ENCODE assay signal across 10 mouse cellular contexts in the genomic region with DNA sequence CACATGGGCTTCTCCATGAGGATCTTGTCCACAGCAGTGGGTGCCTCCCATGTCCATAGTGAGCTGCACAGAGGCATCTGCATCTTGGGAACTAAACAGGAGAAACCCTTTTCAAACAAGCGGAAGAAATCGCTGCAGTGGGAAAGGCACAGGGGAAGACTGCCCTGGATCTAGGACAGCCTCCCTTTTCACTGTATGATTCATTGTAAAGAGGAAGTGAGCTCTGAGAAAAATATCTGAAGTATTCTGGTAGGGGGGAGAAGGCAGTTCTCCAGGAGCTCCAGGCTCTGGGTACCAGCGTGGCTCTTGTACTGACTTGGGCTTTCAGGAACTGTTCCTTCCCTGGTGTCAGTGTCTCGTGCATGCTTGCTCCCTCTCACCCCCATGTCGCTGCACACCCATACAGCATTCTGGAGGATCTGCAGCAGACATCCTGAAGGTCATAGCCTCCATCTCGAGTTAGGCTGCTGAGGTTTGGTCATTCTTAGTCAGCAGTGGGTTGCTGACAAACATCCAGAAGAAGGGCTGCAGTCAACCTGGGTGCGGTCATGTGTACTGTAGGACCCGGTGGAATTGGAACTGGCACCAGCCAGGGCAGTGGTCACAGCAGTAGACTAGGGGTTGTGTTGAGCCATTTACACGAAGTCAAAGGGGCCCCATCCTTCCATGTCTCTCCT. TPM values are rescaled to one million over a fixed set of nuclear protein-coding genes. Genes with fewer than 3 reads are reported as not detected.
DNase-seq lines count a peak whose midpoint lies in the region; ATAC-seq and TF ChIP-seq lines count a peak whose summit lies in the region.
"Had no signal": no experiment of that assay in that cellular context is flagged by ENCODE, and none has a peak within 500 bp of the region (broad histone marks: within the 10 kb centered on the region; RNA-seq: fewer than 3 reads in every experiment).

No protein-coding gene starts in this region.

- 70% methylated on average over 9 of the region's 9 CpGs for WGBS in heart, embryonic 10.5 days
- 66% methylated on average over 9 of the region's 9 CpGs for WGBS in stomach, embryonic 14.5 days

- H3K4me2 ChIP-seq in stomach, embryonic 14.5 days (replicated peaks; ENCODE audit: low read depth, low read length): no peak overlapping the region
- H3K4me2 ChIP-seq: forebrain, embryonic 13.5 days; liver, embryonic 15.5 days had no signal

- H3K27ac ChIP-seq in heart, embryonic 10.5 days: peak overlapping the region; percentile 24; the same call in 1 of the 2 replicates
- H3K27ac ChIP-seq in left cerebral cortex, adult 2 months: peak overlapping the region; percentile 55
- H3K27ac ChIP-seq in bone marrow macrophage, adult 2 months (ENCODE audit: insufficient read depth, low read depth, low read length): peak overlapping the region; percentile 51
- H3K27ac ChIP-seq in stomach, embryonic 14.5 days (ENCODE audit: low read length): 0 out of 2 replicates have a peak overlapping the region, but pooled peaks have one; percentile 39
- H3K27ac ChIP-seq: forebrain, embryonic 13.5 days; liver, embryonic 15.5 days had no signal

- DNase-seq in heart, embryonic 10.5 days (ENCODE audit: low spot score): no peak
- no peak for DNase-seq in heart, postnatal 25 days (ENCODE audit: low spot score)
- DNase-seq in left cerebral cortex, adult 2 months (ENCODE audit: extremely low spot score in 1 of 2, low spot score in 2 of 2): no peak
- DNase-seq in left cerebral cortex, postnatal 14 days (ENCODE audit: low spot score in 2 of 2): no peak

- H3K36me3 ChIP-seq in heart, embryonic 10.5 days: peaks cover 18% of the 10 kb centered on the region
- H3K36me3 ChIP-seq in stomach, embryonic 14.5 days (ENCODE audit: control insufficient read depth, insufficient read depth, low read length): peaks cover 16% of the 10 kb centered on the region; the same call in 1 of the 2 replicates

- no peaks in the 10 kb centered on the region for H3K9me3 ChIP-seq in heart, embryonic 10.5 days
- H3K9me3 ChIP-seq in stomach, embryonic 14.5 days (ENCODE audit: control insufficient read depth, low read depth, low read length): no peaks in the 10 kb centered on the region
- H3K9me3 ChIP-seq: forebrain, embryonic 13.5 days; liver, embryonic 15.5 days had no signal

- no peak for TF ChIP-seq POLR2A in bone marrow macrophage, adult 2 months (IDR thresholded peaks at IDR 0.05; ENCODE audit: borderline replicate concordance, low read depth, low read length)

- ATAC-seq in stomach, embryonic 14.5 days (ENCODE audit: insufficient number of reproducible peaks, insufficient read depth, low FRiP score, low read depth): no peak
- no peak for ATAC-seq in inflammation-experienced regulatory T-cells, adult 6 months
- no peak for ATAC-seq in erythroid progenitor cell, adult 5-6 weeks (replicated peaks; ENCODE audit: low FRiP score, poor library complexity, severe bottlenecking)
- ATAC-seq: forebrain, embryonic 13.5 days had no signal

- TF ChIP-seq CTCF in left cerebral cortex, adult 2 months (IDR thresholded peaks at IDR 0.05): no peak
- no peak for TF ChIP-seq CTCF in bone marrow macrophage, adult 2 months (IDR thresholded peaks at IDR 0.05; ENCODE audit: low read depth, low read length)

- H3K9ac ChIP-seq in stomach, embryonic 14.5 days (replicated peaks; ENCODE audit: low read depth, low read length): no peak overlapping the region
- H3K9ac ChIP-seq: forebrain, embryonic 13.5 days; liver, embryonic 15.5 days had no signal

- intact Hi-C loops in heart, postnatal 25 days (cut with DNase I): no loop called here
- intact Hi-C loops in left cerebral cortex, adult 2 months (cut with DNase I): no loop called here
- intact Hi-C loops in left cerebral cortex, postnatal 14 days (cut with DNase I): no loop called here

- no peak overlapping the region for H3K4me3 ChIP-seq in heart, embryonic 10.5 days
- H3K4me3 ChIP-seq in left cerebral cortex, adult 2 months: no peak overlapping the region
- H3K4me3 ChIP-seq in bone marrow macrophage, adult 2 months (ENCODE audit: insufficient read depth, low read length): peak overlapping the region; percentile 22
- H3K4me3 ChIP-seq in stomach, embryonic 14.5 days (ENCODE audit: low read depth, low read length): no peak overlapping the region
- H3K4me3 ChIP-seq: forebrain, embryonic 13.5 days; liver, embryonic 15.5 days had no signal

- H3K27me3 ChIP-seq in heart, embryonic 10.5 days (ENCODE audit: insufficient read depth, poor library complexity, severe bottlenecking): no peaks in the 10 kb centered on the region
- H3K27me3 ChIP-seq in stomach, embryonic 14.5 days (ENCODE audit: control insufficient read depth, insufficient read depth, low read length): no peaks in the 10 kb centered on the region
- H3K27me3 ChIP-seq: forebrain, embryonic 13.5 days; liver, embryonic 15.5 days had no signal

- H3K4me1 ChIP-seq in heart, embryonic 10.5 days: peaks cover 28% of the 10 kb centered on the region
- peaks cover 34% of the 10 kb centered on the region for H3K4me1 ChIP-seq in bone marrow macrophage, adult 2 months (ENCODE audit: control insufficient read depth, insufficient read depth, low read length)
- peaks cover 4% of the 10 kb centered on the region for H3K4me1 ChIP-seq in stomach, embryonic 14.5 days (ENCODE audit: control insufficient read depth, insufficient read depth, low read length)
- H3K4me1 ChIP-seq: forebrain, embryonic 13.5 days had no signal

RNA-seq across cellular contexts. Expression of gene Itgav, which starts 20.2 kb away (rescaled TPM):
- 48.9 and 72.1 TPM in 2 replicates for polyA plus RNA-seq in heart, embryonic 10.5 days (2016; fragmentation: Nextera tagmentation; extraction: Ambion mirVana)
- 10 to 100 TPM; 36.7 to 38.3 TPM for total RNA-seq in heart, postnatal 25 days (2021)
- total RNA-seq in left cerebral cortex, adult 2 months (2021): 100 to 1,000 TPM; 135 to 149 TPM
- total RNA-seq in left cerebral cortex, postnatal 14 days (2021): 100 to 1,000 TPM; 100 to 105 TPM
- polyA plus RNA-seq in bone marrow macrophage, adult 2 months (2012; ENCODE audit: insufficient read depth, insufficient read length, missing spikeins): 93.4 and 93.5 TPM in 2 replicates
- polyA plus RNA-seq in stomach, embryonic 14.5 days (2014; fragmentation: Nextera tagmentation; extraction: Ambion mirVana): 96.2 and 106 TPM in 2 replicates
- polyA plus RNA-seq in inflammation-experienced regulatory T-cells, adult 6 months (2017; shearing (Covaris generic)): 10 to 100 TPM; 63.4 to 80.2 (median 77.9) TPM
- 2.9 and 9.0 TPM in 2 replicates for total RNA-seq in erythroid progenitor cell, adult 5-6 weeks (2015; ENCODE audit: low replicate concordance)
- 5.3 and 23.5 TPM in 2 replicates for total RNA-seq in erythroid progenitor cell, adult 5-6 weeks (2017; ENCODE audit: low replicate concordance)
